Mouse (Mus musculus) G1E (cell line): Measurements from ENCODE around the gene Map2k1.

Experiments used
- CTCF ChIP-seq: IDR thresholded peaks from 2 replicates; pipeline ENCODE4 v1.5.1; 2012; ENCODE audit warnings: low read depth, low read length, inconsistent platforms, mixed read lengths
- TAL1 ChIP-seq: conservative IDR thresholded peaks from 2 replicates; pipeline ENCODE4 v1.6.1; 2012; ENCODE audit warnings: low read depth, low read length, inconsistent platforms, mixed read lengths

- TF ChIP-seq CTCF (no peak), TAL1 (no peak)
Observed at GRCm38 (mm10) chr9:64160471-64160870, 93.0 kb downstream of the Map2k1 start.
